Mouse (Mus musculus) spleen, adult 2 months (tissue): ENCODE results near the gene Skp1a. TPM values are rescaled to one million over a fixed set of nuclear protein-coding genes. Genes with fewer than 3 reads are reported as not detected.
A peak's percentile ranks its signal among the peaks of the same experiment; 100 is the strongest.

ENCODE experiments used
- DNase-seq, 2 experiments: peaks; one replicate each; pipeline versions ENCODE4 v3.0.0 to v3.0.0-alpha.2; 2012 to 2021; ENCODE audit warnings: low spot score in 2 of 2, low read depth in 1 of 2
- H3K27ac ChIP-seq: fragments of 200-500 bp; 2 replicates; pipeline ENCODE4 v1.5.1; 2012; ENCODE audit warnings: low read length, inconsistent platforms; ENCODE audit not compliant: insufficient read depth
- H3K27me3 ChIP-seq: fragments of 200-500 bp; 2 replicates; pipeline ENCODE4 v1.6.1; 2012; ENCODE audit warnings: mild to moderate bottlenecking, moderate library complexity, low read length, inconsistent platforms; ENCODE audit not compliant: control insufficient read depth, insufficient read depth
- H3K36me3 ChIP-seq: fragments of 200-500 bp; 2 replicates; pipeline ENCODE4 v1.6.1; 2012; ENCODE audit warnings: mild to moderate bottlenecking, low read length, inconsistent platforms; ENCODE audit not compliant: control insufficient read depth, insufficient read depth
- H3K4me1 ChIP-seq: fragments of 200-500 bp; 2 replicates; pipeline ENCODE4 v1.6.1; 2011; ENCODE audit warnings: inconsistent platforms; ENCODE audit not compliant: control insufficient read depth, insufficient read depth, insufficient read length
- H3K4me3 ChIP-seq: fragments of 200-500 bp; 2 replicates; pipeline ENCODE4 v1.5.1; 2011; ENCODE audit warnings: mild to moderate bottlenecking, inconsistent platforms; ENCODE audit not compliant: insufficient read depth, insufficient read length; ENCODE audit errors: extremely low read depth
- CTCF ChIP-seq: fragments of 200-500 bp; IDR thresholded peaks from 2 replicates; pipeline ENCODE4 v1.5.1; 2011; ENCODE audit warnings: mild to moderate bottlenecking, inconsistent platforms; ENCODE audit not compliant: insufficient read depth, insufficient read length, insufficient replicate concordance; ENCODE audit errors: extremely low read depth
- POLR2A ChIP-seq: fragments of 200-500 bp; IDR thresholded peaks from 2 replicates; pipeline ENCODE4 v1.6.1; 2011; ENCODE audit warnings: low read depth, low read length, inconsistent platforms
- WGBS: fragments of 180-500 bp; shearing (Covaris S2); methylation state at CpG from one replicate; pipeline ENCODE4 v1.1.7; 2018; 5-methylcytosine and 5-hydroxymethylcytosine counted together
- polyA plus RNA-seq: library from polyadenylated mRNA; depleted of rRNA; stranded (reverse); fragments of >200 nt; gene quantifications from 2 replicates; pipeline ENCODE4 v1.2.3, GENCODE M21; 2012

Skp1a gene
- polyA plus RNA-seq, 1 experiment = 6.3 TPM

GRCm38 (mm10) chr11:52264871-52265270 is 33.1 kb downstream of the Skp1a start:
- H3K27me3 ChIP-seq = no peaks in the 10 kb centered on the region
- TF ChIP-seq CTCF = no peak
- TF ChIP-seq POLR2A = no peak
- H3K36me3 ChIP-seq = no peaks in the 10 kb centered on the region; the same call in 1 of the 2 replicates
- no peak for DNase-seq
- peak overlapping the region; percentile 9; the same call in 1 of the 2 replicates for H3K4me3 ChIP-seq
- H3K4me1 ChIP-seq = peaks cover 33% of the 10 kb centered on the region; the same call in 1 of the 2 replicates
- 65% methylated on average over 7 of the region's 7 CpGs for WGBS
- peak overlapping the region; percentile 68 for H3K27ac ChIP-seq

GRCm38 (mm10) chr11:52265616-52266307 is 34.0 kb downstream of the Skp1a start:
- 11% methylated on average over 12 of the region's 12 CpGs for WGBS
- TF ChIP-seq CTCF (no peak), POLR2A (peak; percentile 59)
- H3K4me3 ChIP-seq = no peak overlapping the region; the same call in 1 of the 2 replicates
- peak; percentile 45 to 55 for DNase-seq
- H3K4me1 ChIP-seq = peaks cover 38% of the 10 kb centered on the region; the same call in 1 of the 2 replicates
- H3K36me3 ChIP-seq = no peaks in the 10 kb centered on the region
- peak overlapping the region; percentile 74 for H3K27ac ChIP-seq
- H3K27me3 ChIP-seq = no peaks in the 10 kb centered on the region

GRCm38 (mm10) chr11:52267271-52267670 is 35.5 kb downstream of the Skp1a start:
- peaks cover 38% of the 10 kb centered on the region; the same call in 1 of the 2 replicates for H3K4me1 ChIP-seq
- 57% methylated on average over 5 of the region's 5 CpGs for WGBS
- H3K4me3 ChIP-seq = no peak overlapping the region
- DNase-seq = no peak
- TF ChIP-seq POLR2A (no peak), CTCF (no peak)
- H3K27ac ChIP-seq = peak overlapping the region; percentile 71
- H3K27me3 ChIP-seq = no peaks in the 10 kb centered on the region
- H3K36me3 ChIP-seq = no peaks in the 10 kb centered on the region

- no peak overlapping the region for H3K4me3 ChIP-seq
- 21% methylated on average over 7 of the region's 7 CpGs for WGBS
- H3K36me3 ChIP-seq = no peaks in the 10 kb centered on the region
- H3K27ac ChIP-seq = peak overlapping the region; percentile 75
- H3K27me3 ChIP-seq = no peaks in the 10 kb centered on the region
- TF ChIP-seq CTCF = no peak
- TF ChIP-seq POLR2A = no peak
- peak; percentile 51 for DNase-seq
- H3K4me1 ChIP-seq = peaks cover 44% of the 10 kb centered on the region; the same call in 1 of the 2 replicates
Measured at GRCm38 (mm10) chr11:52268104-52268835, 36.5 kb downstream of the Skp1a start.

- no peaks in the 10 kb centered on the region for H3K27me3 ChIP-seq
- peaks cover 52% of the 10 kb centered on the region; the same call in 1 of the 2 replicates for H3K4me1 ChIP-seq
- 89% methylated on average over 6 of the region's 6 CpGs for WGBS
- TF ChIP-seq CTCF (no peak), POLR2A (no peak)
- H3K36me3 ChIP-seq = no peaks in the 10 kb centered on the region; the same call in 1 of the 2 replicates
- no peak overlapping the region for H3K4me3 ChIP-seq
- peak overlapping the region; percentile 75 for H3K27ac ChIP-seq
- DNase-seq = no peak
Measured at GRCm38 (mm10) chr11:52269841-52270240, 38.0 kb downstream of the Skp1a start.

- Histone ChIP-seq H3K27ac (peak overlapping the region; percentile 58), H3K4me1 (peaks cover 37% of the 10 kb centered on the region; the same call in 1 of the 2 replicates), H3K27me3 (no peaks in the 10 kb centered on the region), H3K4me3 (no peak overlapping the region), H3K36me3 (no peaks in the 10 kb centered on the region; the same call in 1 of the 2 replicates)
- no peak for DNase-seq
- no peak for TF ChIP-seq CTCF
- TF ChIP-seq POLR2A = no peak
- 72% methylated on average over 8 of the region's 8 CpGs for WGBS
Measured at GRCm38 (mm10) chr11:52271765-52272495, 40.1 kb downstream of the Skp1a start.
